Mouse (Mus musculus) thymus, postnatal 4 days (tissue): ENCODE measurements around the gene Dgki.

ENCODE experiments used
- DNase-seq: peaks from one replicate; pipeline ENCODE4 v3.0.0; 2021

Gene Dgki

DNA sequence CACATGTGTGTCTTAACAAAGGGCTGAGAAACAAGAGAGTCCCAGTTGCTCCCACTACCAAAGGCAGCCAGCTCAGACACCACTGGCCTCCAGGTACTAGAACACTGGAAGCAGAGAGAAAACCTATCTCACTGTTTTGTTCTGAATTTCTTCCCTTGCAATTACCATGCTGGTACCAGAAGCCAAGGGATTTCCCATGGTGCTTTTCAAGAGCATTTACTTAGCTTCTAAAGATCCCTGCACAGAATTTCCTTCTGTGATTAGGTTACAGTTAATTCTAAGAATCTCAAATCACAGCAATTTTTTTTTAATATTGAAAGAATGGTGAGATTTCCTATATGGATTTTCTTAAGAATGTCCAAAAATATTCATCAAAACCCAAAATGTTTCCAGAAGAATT is 458.8 kb downstream of the Dgki start:
- no peak for DNase-seq

GRCm38 (mm10) chr6:36838747-36839146 is 461.2 kb downstream of the Dgki start:
- no peak for DNase-seq

GRCm38 (mm10) chr6:36835351-36835750 is 464.6 kb downstream of the Dgki start:
- DNase-seq = no peak

GRCm38 (mm10) chr6:36834695-36835265 is 465.2 kb downstream of the Dgki start:
- no peak for DNase-seq

GRCm38 (mm10) chr6:36832681-36833080 is 467.3 kb downstream of the Dgki start:
- DNase-seq = no peak

DNA sequence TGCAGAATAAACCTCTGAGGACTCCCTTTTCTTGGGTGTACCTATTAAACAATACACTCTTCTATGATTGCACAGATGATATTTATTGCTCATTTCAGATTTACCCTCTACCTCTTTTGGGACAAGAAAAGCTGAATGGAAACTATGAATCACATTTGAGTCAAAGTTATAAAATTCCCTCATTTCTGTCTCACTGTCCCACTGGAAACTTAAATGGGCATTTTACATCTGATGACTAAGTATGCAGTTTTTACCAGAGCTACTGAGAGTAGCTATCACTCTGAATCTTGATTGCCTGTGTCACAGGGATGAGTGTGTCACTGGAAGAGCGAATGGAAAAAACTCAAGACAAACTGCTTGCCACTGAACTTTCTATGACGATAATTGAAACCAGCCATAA is 467.8 kb downstream of the Dgki start:
- no peak for DNase-seq

GRCm38 (mm10) chr6:36830371-36830925 is 469.5 kb downstream of the Dgki start:
- DNase-seq = no peak

DNA sequence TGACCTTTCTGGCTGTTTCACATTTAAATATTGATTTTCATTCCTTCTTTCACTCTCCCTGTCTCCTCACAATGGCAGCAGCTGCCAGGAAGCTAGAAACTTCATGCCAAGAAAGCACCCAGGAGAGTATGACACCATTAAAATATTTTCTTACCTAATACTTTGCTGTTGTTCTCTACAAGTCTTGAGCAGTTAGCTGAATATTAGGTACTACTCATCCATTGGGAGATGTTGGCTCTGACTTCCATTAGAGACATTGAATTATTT is 480.3 kb downstream of the Dgki start:
- DNase-seq = no peak

GRCm38 (mm10) chr6:36819019-36819783 is 480.8 kb downstream of the Dgki start:
- no peak for DNase-seq

DNA sequence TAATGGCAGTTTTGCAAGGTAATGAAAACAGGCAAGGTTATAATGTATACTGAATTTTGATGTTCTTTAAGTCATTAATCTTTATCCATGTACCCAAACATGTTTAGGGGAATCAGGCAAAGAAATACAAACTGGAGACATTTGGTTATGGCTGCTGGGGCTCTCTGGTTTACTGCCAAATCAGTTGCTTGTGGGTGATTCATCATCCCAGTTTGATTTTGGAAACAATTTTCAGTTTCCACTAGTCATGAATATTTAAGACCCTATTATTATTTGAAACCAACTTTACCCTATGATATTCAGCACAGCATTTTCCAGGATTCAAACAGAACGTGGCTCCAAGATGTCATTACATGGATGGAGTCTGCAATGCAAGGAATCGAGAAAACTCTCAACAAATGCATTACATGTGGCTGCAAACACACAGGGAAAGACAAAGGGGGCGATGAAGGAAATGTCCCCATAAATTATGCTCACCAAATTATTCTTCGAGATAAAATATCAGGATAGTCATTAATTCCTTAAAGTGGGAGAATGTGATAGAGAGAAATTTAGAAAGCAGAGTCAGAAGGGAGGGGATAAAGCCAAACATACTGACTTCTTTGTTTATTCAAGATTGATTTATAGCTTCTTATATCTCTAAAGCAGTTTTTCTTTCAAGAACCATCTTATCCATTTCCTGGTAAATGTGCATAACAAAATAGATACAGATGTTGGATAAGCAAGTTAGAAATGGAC is 481.5 kb downstream of the Dgki start:
- no peak for DNase-seq

GRCm38 (mm10) chr6:36816666-36817065 is 483.3 kb downstream of the Dgki start:
- DNase-seq = no peak

DNA sequence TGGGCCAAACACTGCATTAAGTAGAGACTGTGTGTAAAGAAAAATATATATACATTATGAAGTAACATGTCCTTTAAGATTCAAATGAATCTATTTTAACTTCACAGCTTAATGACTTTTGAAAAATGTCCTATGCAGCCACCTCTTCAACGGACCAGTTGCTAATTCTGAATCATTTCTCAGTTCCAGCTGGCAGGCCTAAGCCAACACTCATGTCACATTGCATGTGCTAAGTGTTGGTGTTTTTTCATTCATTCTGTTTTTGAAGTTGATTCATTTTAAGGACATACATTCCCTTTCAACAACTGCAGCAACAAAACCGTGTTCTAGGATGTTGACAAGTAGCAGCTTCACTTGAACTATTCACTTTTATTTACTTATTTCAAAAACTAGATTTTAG is 484.0 kb downstream of the Dgki start:
- DNase-seq = no peak

GRCm38 (mm10) chr6:36812666-36813515 is 487.1 kb downstream of the Dgki start:
- no peak for DNase-seq

DNA sequence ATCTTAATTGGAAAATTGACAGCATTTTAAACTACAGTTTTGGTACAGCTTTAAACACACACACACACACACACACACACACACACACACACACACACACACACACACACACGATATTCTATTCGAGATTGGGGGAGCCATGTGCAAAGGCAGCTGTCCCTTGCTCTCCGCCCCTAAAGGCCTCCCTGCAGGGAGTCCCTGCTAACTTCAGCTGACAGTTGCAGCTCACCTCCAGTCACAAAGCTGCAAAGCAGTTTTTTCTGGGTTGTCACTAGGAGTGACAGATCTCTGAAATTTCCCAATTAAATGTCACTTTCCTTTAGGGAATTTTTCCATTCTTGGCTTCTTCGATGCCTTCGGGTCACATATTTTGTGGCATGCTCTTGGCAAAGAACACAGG is 489.5 kb downstream of the Dgki start:
- no peak for DNase-seq

GRCm38 (mm10) chr6:36809747-36810285 is 490.2 kb downstream of the Dgki start, which contains the start of gene Ptn:
Gene Ptn (minus strand): TSS chr6:36810220.
- no peak for DNase-seq

DNA sequence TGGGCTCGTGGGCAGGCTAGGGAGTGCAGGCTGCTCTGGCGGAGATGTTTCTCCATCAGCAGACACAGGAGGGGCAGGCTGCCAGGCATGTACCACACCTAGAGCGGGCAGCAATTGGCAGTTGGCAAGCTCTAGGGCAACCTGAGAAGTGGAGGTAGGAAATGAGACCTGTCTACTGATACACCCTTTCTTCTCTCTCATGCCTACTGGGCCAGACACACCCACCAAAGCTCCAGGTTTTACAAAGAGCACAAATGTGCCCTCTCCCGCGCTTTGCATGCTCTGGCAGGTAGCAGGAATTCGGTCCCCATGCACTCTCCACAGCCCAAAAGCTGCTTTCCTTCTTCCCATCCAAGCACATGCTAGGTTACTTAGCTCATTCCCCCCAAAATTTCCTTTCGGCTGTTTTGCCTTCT is 490.7 kb downstream of the Dgki start:
- DNase-seq = no peak

GRCm38 (mm10) chr6:36808306-36809058 is 491.5 kb downstream of the Dgki start:
- no peak for DNase-seq

- DNase-seq = no peak
These were observed 493.1 kb downstream of the Dgki start for GRCm38 (mm10) chr6:36806906-36807305.

DNA sequence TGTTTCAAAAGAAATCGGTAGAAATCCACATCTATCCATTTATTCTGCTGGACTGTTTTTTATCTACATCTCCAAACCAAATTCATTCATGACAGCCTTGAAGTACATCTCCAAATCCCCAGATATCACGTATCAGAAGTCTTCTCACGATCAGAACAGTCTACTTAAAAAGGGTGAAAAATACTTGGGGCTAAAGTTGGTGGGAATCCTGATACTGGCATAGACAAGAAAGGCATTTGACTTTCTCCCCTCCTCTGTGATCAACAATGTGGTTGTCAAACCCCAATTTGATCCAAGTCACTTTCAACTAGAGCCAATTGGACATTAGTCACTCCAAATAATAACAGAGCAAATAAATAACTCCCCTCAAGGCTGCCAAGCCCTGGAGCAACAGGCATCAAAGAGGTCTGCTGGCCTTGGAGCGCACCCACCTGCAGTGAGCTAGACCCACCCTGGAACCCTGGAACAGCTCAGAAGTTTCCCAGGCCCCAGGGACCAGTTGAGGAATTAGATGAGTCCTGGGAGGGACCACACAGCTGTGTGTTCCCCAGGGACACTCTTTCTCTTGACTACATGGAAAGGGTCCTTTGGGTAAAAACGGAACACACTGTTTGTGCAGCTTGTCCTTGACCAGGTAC is 499.6 kb downstream of the Dgki start:
- no peak for DNase-seq

DNA sequence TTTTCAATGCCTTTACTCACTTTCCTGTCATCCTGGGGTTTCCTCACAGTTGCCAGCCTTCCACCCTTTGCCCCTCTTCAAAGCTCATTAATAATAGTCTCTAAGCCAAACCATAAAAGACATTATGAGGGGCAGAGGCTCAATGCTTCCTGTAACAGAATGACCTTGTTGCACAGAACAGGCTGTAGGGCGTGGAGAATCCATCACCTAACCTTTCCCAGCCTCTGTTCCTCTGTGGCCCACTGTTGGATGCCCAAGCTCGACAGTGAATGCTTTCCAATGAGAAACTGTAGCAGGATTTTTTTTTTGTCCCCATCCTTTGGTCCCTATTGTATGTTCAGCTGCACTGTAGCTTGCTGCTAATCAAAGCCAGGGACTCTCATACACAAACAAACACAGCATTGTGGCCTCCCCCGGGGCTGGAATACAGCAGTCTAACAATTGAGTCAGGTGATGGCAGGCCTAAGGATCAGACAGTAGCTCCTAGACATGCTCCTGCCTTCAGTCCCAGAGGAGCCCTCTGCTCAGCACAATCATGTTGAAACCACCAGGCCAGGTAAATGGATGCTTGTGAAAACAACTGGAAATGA is 502.8 kb downstream of the Dgki start:
- no peak for DNase-seq
